In genomic region chr4:107717718-107718313, GRCm38 (mm10) we compare ENCODE assay signal across 12 mouse cellular contexts. TPM values are rescaled to one million over a fixed set of nuclear protein-coding genes. Genes with fewer than 3 reads are reported as not detected.
A peak's percentile ranks its signal among the peaks of the same experiment; 100 is the strongest.
DNase-seq lines count a peak whose midpoint lies in the region; ATAC-seq and TF ChIP-seq lines count a peak whose summit lies in the region.
"Had no signal": no experiment of that assay in that cellular context is flagged by ENCODE, and none has a peak within 500 bp of the region (broad histone marks: within the 10 kb centered on the region; RNA-seq: fewer than 3 reads in every experiment).

No protein-coding gene starts in this region.

- ATAC-seq in frontal cortex, adult (ENCODE audit: low TSS enrichment) = peak; percentile 85
- peak; percentile 50 for ATAC-seq in granulocyte monocyte progenitor cell, adult 5-6 weeks (replicated peaks; ENCODE audit: poor library complexity, severe bottlenecking)

- intact Hi-C loops in left cerebral cortex, postnatal 36 days (cut with DNase I) = no loop called here

- H3K27me3 ChIP-seq in MEL (ENCODE audit: control insufficient read depth in 1 of 2, insufficient read depth in 2 of 2, low read length in 2 of 2) = no peaks in the 10 kb centered on the region

- no peaks in the 10 kb centered on the region for H3K79me2 ChIP-seq in MEL (ENCODE audit: control insufficient read depth, insufficient read depth, low read length, poor library complexity)

- TF ChIP-seq EP300 in MEL (IDR thresholded peaks at IDR 0.05; ENCODE audit: low read depth in 1 of 2, low read length in 2 of 2) = no peak

- peaks cover 0 to 37% of the 10 kb centered on the region in 2 experiments; a peak in 2 of 4 replicates for H3K36me3 ChIP-seq in MEL (ENCODE audit: control insufficient read depth in 1 of 2, insufficient read depth in 2 of 2, low read length in 2 of 2)

- H3K9me3 ChIP-seq in MEL (replicated peaks; ENCODE audit: insufficient read depth, low read length) = no peaks in the 10 kb centered on the region

- no peak for TF ChIP-seq CTCF in MEL (IDR thresholded peaks at IDR 0.05 in 2 of 3, conservative IDR thresholded peaks at IDR 0.05 in 1 of 3; ENCODE audit: control insufficient read depth in 1 of 3, insufficient read depth in 1 of 3, low read depth in 2 of 3, low read length in 3 of 3, poor library complexity in 1 of 3, severe bottlenecking in 1 of 3)

- no peak for TF ChIP-seq POLR2A in MEL (IDR thresholded peaks at IDR 0.05; ENCODE audit: control insufficient read depth in 1 of 2, insufficient read depth in 1 of 2, low read depth in 1 of 2, low read length in 2 of 2, poor library complexity in 1 of 2)

- H3K27ac ChIP-seq in MEL (ENCODE audit: control insufficient read depth, low read depth, low read length) = no peak overlapping the region
- H3K27ac ChIP-seq: liver, embryonic 14.5 days had no signal

- no peak overlapping the region for H3K4me3 ChIP-seq in MEL (ENCODE audit: control insufficient read depth in 1 of 2, insufficient read depth in 1 of 2, low read depth in 2 of 2, low read length in 2 of 2)

- no peak overlapping the region for H3K9ac ChIP-seq in MEL (ENCODE audit: control insufficient read depth, low read depth, low read length, poor library complexity, severe bottlenecking)
- H3K9ac ChIP-seq: liver, embryonic 14.5 days had no signal

- H3K4me1 ChIP-seq in MEL (ENCODE audit: control insufficient read depth in 1 of 2, insufficient read depth in 2 of 2, low read length in 2 of 2) = peaks cover 30 to 44% of the 10 kb centered on the region in 2 experiments

- TF ChIP-seq RAD21 in MEL (IDR thresholded peaks at IDR 0.05; ENCODE audit: low read depth, low read length) = no peak

- DNase-seq in frontal cortex, postnatal 10 days (ENCODE audit: low spot score in 2 of 2) = no peak
- DNase-seq in MEL (ENCODE audit: low read depth, low spot score) = peak; percentile 8
- peak; percentile 42 to 52 for DNase-seq in left cerebral cortex, postnatal 36 days (ENCODE audit: low spot score in 2 of 2)
- no peak for DNase-seq in cerebellum, adult 11 months
- DNase-seq in T-cell, adult 2 months (ENCODE audit: low spot score) = no peak
- no peak for DNase-seq in spleen, postnatal 10 days (ENCODE audit: low spot score in 2 of 2)
- DNase-seq: adrenal gland, adult 8-10 months; cerebellum, adult 8-10 months had no signal

TF ChIP-seq in MEL, 35 proteins besides CTCF, POLR2A, EP300 and RAD21:
- TF ChIP-seq MAX (IDR thresholded peaks at IDR 0.05; ENCODE audit: low read length) = no peak

RNA-seq across cellular contexts. Expression of gene Dmrtb1, which starts 33.8 kb away (rescaled TPM):
- not detected in 2 replicates for total RNA-seq in MEL (2012; rRNA removed)
- polyA plus RNA-seq in MEL (2012; ENCODE audit: insufficient read depth in 1 of 2, insufficient read length in 2 of 2, low read depth in 1 of 2, low replicate concordance in 2 of 2, missing spikeins in 1 of 2) = not detected
- total RNA-seq in granulocyte monocyte progenitor cell, adult 5-6 weeks (2014; fragmentation: Nextera tagmentation) = 1.7 TPM in 1 of 2 replicates, not detected in the other
- 0.46 TPM in 1 of 2 replicates, not detected in the other for total RNA-seq in granulocyte monocyte progenitor cell, adult 5-6 weeks (2017)
- 1 to 10 TPM in 1 of 2 experiments, under 1 TPM in 1; 0.41 to 1.1 TPM for total RNA-seq in left cerebral cortex, postnatal 36 days (2021)
- total RNA-seq: adrenal gland, adult 8-10 months had no signal
- polyA plus RNA-seq: intestine, embryonic 14.5 days had no signal

Comparison
In these comparisons a context has a peak if more than half of its experiments do, and no peak if none do; other contexts are left out.
1. DNase-seq: peak in MEL (single experiment) and left cerebral cortex, postnatal 36 days (2 of 2); none in frontal cortex, postnatal 10 days (0 of 2), cerebellum, adult 11 months (single experiment), T-cell, adult 2 months (single experiment) and spleen, postnatal 10 days (0 of 2).